Comparison of ENCODE assay signal across 23 mouse cellular contexts in the genomic region with DNA sequence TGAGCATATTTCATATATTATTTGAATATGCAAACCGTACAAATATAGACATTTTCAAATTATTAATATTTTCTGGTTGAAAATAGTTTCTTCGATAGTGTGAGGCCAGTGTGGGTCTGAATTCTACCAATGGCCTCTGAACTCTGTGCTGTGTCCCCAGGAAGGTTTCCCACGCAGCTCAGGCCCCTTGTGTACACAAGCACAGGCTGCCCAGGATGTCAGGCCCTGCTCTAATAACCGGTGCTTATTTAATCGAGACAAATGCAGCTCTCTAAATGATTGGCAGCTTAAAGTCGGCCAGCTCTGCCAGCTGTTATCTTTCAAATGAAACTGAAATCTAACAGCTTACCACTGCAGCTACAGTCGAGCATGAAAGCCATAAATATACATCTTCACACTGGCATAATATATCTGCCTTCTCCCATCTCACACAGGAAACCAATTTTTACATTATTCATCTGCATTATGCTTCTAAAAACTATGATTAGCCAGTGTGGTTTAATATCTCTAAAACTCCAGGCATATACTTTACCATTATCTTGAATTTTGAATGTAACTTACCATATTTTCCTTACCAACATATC.
DNase-seq lines count a peak whose midpoint lies in the region; ATAC-seq lines count a peak whose summit lies in the region.
"Had no signal": no experiment of that assay in that cellular context is flagged by ENCODE, and none has a peak within 500 bp of the region (broad histone marks: within the 10 kb centered on the region; RNA-seq: fewer than 3 reads in every experiment).

No protein-coding gene starts in this region.

- no peak overlapping the region for H3K27ac ChIP-seq in hindbrain, embryonic 11.5 days (ENCODE audit: low read depth, low read length)
- no peak overlapping the region for H3K27ac ChIP-seq in hindbrain, embryonic 10.5 days
- H3K27ac ChIP-seq in forebrain, embryonic 16.5 days (ENCODE audit: low read length), result no peak overlapping the region
- no peak overlapping the region for H3K27ac ChIP-seq in heart, embryonic 12.5 days (ENCODE audit: poor library complexity, severe bottlenecking)
- H3K27ac ChIP-seq: embryonic facial prominence, embryonic 15.5 days; heart, adult 2 months; hindbrain, embryonic 15.5 days; left cerebral cortex, adult 2 months; liver, embryonic 12.5 days; macrophage; neural tube, embryonic 13.5 days had no signal

- no peaks in the 10 kb centered on the region for H3K27me3 ChIP-seq in hindbrain, embryonic 11.5 days (ENCODE audit: control insufficient read depth, insufficient read depth, low read length)
- no peaks in the 10 kb centered on the region for H3K27me3 ChIP-seq in hindbrain, embryonic 10.5 days (ENCODE audit: insufficient read depth, poor library complexity, severe bottlenecking)
- H3K27me3 ChIP-seq in forebrain, embryonic 16.5 days (replicated peaks; ENCODE audit: control insufficient read depth, insufficient read depth, low read length), result no peaks in the 10 kb centered on the region
- H3K27me3 ChIP-seq in heart, embryonic 12.5 days (replicated peaks), result no peaks in the 10 kb centered on the region
- H3K27me3 ChIP-seq: embryonic facial prominence, embryonic 15.5 days; hindbrain, embryonic 15.5 days; liver, embryonic 12.5 days; neural tube, embryonic 13.5 days had no signal

- H3K36me3 ChIP-seq in hindbrain, embryonic 11.5 days (ENCODE audit: control insufficient read depth, insufficient read depth, low read length), result no peaks in the 10 kb centered on the region
- no peaks in the 10 kb centered on the region for H3K36me3 ChIP-seq in hindbrain, embryonic 10.5 days
- no peaks in the 10 kb centered on the region for H3K36me3 ChIP-seq in forebrain, embryonic 16.5 days (ENCODE audit: control insufficient read depth, insufficient read depth)
- no peaks in the 10 kb centered on the region for H3K36me3 ChIP-seq in heart, embryonic 12.5 days
- H3K36me3 ChIP-seq: embryonic facial prominence, embryonic 15.5 days; G1E; hindbrain, embryonic 15.5 days; liver, embryonic 12.5 days; neural tube, embryonic 13.5 days had no signal

- no peak overlapping the region for H3K4me3 ChIP-seq in hindbrain, embryonic 11.5 days (ENCODE audit: low read depth, low read length)
- no peak overlapping the region for H3K4me3 ChIP-seq in hindbrain, embryonic 10.5 days
- no peak overlapping the region for H3K4me3 ChIP-seq in forebrain, embryonic 16.5 days (replicated peaks; ENCODE audit: low read length)
- no peak overlapping the region for H3K4me3 ChIP-seq in heart, embryonic 12.5 days
- H3K4me3 ChIP-seq: embryonic facial prominence, embryonic 15.5 days; heart, adult 2 months; hindbrain, embryonic 15.5 days; left cerebral cortex, adult 2 months; liver, embryonic 12.5 days; neural tube, embryonic 13.5 days had no signal

- ATAC-seq in hindbrain, embryonic 11.5 days (ENCODE audit: low FRiP score), result no peak
- ATAC-seq in forebrain, embryonic 16.5 days, result peak; percentile 45; the same call in 1 of the 2 replicates
- ATAC-seq in heart, embryonic 12.5 days (ENCODE audit: insufficient number of reproducible peaks, low FRiP score), result no peak
- ATAC-seq: CD4-positive, CD25-positive, alpha-beta regulatory T cell, adult 4 months; liver, embryonic 12.5 days had no signal

- WGBS in hindbrain, embryonic 11.5 days, result 62% methylated on average over 7 of the region's 7 CpGs
- WGBS in hindbrain, embryonic 10.5 days, result 61% methylated on average over 7 of the region's 7 CpGs
- 48% methylated on average over 7 of the region's 7 CpGs for WGBS in forebrain, embryonic 16.5 days
- WGBS in heart, embryonic 12.5 days, result 50% methylated on average over 7 of the region's 7 CpGs

- no peak overlapping the region for H3K4me2 ChIP-seq in hindbrain, embryonic 11.5 days (replicated peaks; ENCODE audit: low read depth, low read length)
- no peak overlapping the region for H3K4me2 ChIP-seq in forebrain, embryonic 16.5 days (ENCODE audit: low read length)
- H3K4me2 ChIP-seq in heart, embryonic 12.5 days, result no peak overlapping the region
- H3K4me2 ChIP-seq: embryonic facial prominence, embryonic 15.5 days; hindbrain, embryonic 15.5 days; liver, embryonic 12.5 days; lung, embryonic 14.5 days; neural tube, embryonic 13.5 days had no signal

- H3K9me3 ChIP-seq in hindbrain, embryonic 11.5 days (ENCODE audit: control insufficient read depth, low read length), result no peaks in the 10 kb centered on the region
- H3K9me3 ChIP-seq in hindbrain, embryonic 10.5 days, result no peaks in the 10 kb centered on the region
- H3K9me3 ChIP-seq in forebrain, embryonic 16.5 days (ENCODE audit: control insufficient read depth, low read length), result no peaks in the 10 kb centered on the region
- no peaks in the 10 kb centered on the region for H3K9me3 ChIP-seq in heart, embryonic 12.5 days (replicated peaks)
- H3K9me3 ChIP-seq: embryonic facial prominence, embryonic 15.5 days; G1E; hindbrain, embryonic 15.5 days; liver, embryonic 12.5 days; neural tube, embryonic 13.5 days had no signal

- H3K4me1 ChIP-seq in hindbrain, embryonic 11.5 days (replicated peaks; ENCODE audit: control insufficient read depth, insufficient read depth, low read length), result no peaks in the 10 kb centered on the region
- H3K4me1 ChIP-seq in hindbrain, embryonic 10.5 days (replicated peaks), result no peaks in the 10 kb centered on the region
- H3K4me1 ChIP-seq in forebrain, embryonic 16.5 days (replicated peaks; ENCODE audit: control insufficient read depth, insufficient read depth, low read length), result 0 out of 2 replicates have a peak, but pooled peaks cover 2% of the 10 kb centered on the region
- no peaks in the 10 kb centered on the region for H3K4me1 ChIP-seq in heart, embryonic 12.5 days (replicated peaks)
- H3K4me1 ChIP-seq: embryonic facial prominence, embryonic 15.5 days; hindbrain, embryonic 15.5 days; liver, embryonic 12.5 days; neural tube, embryonic 13.5 days had no signal

- peak; percentile 6 for DNase-seq in hindbrain, embryonic 11.5 days (ENCODE audit: low spot score)
- no peak for DNase-seq in hindbrain, embryonic 10.5 days (ENCODE audit: low spot score)
- peak; percentile 64 for DNase-seq in MEL-GATA-1-ER (ENCODE audit: extremely low read depth, low read depth)
- peak; percentile 48 for DNase-seq in retina, postnatal 1 day
- DNase-seq in kidney, adult 11 months, result no peak
- DNase-seq: adrenal gland, adult 8-10 months; cerebellum, adult 11-12 months; cerebellum, postnatal 25 days; gastrocnemius, postnatal 10 days; heart, adult 2 months; kidney, adult 18-20 months; kidney, postnatal 10 days; lung, embryonic 14.5 days had no signal

- no peak overlapping the region for H3K9ac ChIP-seq in hindbrain, embryonic 11.5 days (ENCODE audit: low read depth, low read length)
- no peak overlapping the region for H3K9ac ChIP-seq in forebrain, embryonic 16.5 days (replicated peaks; ENCODE audit: low read depth, low read length)
- H3K9ac ChIP-seq in heart, embryonic 12.5 days, result no peak overlapping the region
- H3K9ac ChIP-seq: embryonic facial prominence, embryonic 15.5 days; hindbrain, embryonic 15.5 days; liver, embryonic 12.5 days; lung, embryonic 14.5 days; neural tube, embryonic 13.5 days had no signal

Comparison
In these comparisons a context has a peak if more than half of its experiments do, and no peak if none do; other contexts are left out.
1. DNase-seq: peak in hindbrain, embryonic 11.5 days (single experiment), MEL-GATA-1-ER (single experiment) and retina, postnatal 1 day (single experiment); none in hindbrain, embryonic 10.5 days (single experiment) and kidney, adult 11 months (single experiment).